Mouse (Mus musculus) frontal cortex, postnatal 10 days (tissue): ENCODE data around the gene Rxra.

Experiments used
- DNase-seq, 2 experiments: peaks; one replicate each; pipeline ENCODE4 v3.0.0; 2022; ENCODE audit warnings: low spot score in 2 of 2, mixed read lengths in 1 of 2

Gene Rxra

DNA sequence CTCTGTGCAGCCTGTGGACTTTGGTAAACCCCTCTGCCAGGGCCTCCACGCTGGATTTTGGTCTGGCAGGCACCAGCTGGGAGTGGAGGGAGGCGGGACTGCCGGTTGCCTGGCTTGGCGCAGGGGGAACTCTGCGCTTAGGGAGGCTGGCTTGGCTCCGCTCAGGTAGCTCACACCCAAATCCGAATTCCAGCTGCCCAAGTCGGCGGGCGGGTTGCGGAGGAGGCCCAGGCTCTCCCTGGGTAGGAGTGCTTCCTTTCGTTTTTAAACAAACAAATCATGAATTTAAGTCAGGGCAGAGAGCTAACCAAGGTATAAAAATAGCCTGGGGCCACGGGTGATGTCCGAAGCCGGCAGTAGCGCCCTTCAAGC, at the start of gene Rxra:
Gene Rxra, plus strand, starts transcription at position 335 of the 372 bp plus-strand sequence.
- no peak for DNase-seq

- DNase-seq: no peak
These were observed 49.6 kb upstream of the Rxra start for GRCm38 (mm10) chr2:27626604-27627003.

DNA sequence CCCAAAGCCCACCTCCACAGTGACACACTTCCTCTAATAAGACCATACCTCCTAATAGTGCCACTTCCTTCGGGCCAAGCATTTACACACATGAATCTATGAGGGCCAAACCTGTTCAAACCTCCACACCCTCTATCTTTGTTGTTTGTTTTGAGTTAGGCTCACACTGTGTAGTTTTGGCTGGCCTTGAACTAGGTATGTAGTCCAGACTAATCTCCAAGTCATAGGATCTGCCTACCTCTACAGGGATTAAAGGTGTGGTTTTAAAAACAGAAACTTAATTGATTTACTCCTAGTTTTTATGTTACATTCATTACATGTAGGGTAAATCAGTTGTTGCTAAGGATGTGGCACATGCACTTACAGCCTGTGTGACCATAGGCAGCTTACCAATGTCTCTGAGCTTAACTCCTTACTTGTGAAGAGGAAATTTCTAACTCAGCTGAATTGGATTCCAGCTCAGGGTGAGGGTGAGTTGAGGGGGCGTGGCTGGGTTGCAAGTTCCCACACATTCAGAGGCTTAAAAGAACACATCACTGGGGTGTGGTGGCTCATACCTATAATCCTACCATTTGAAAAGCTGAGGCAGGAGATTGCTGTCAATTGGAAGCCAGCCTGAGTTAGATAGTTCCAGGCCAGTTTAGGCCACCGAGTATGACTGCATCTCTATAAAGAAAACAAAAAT, 45.5 kb upstream of the Rxra start:
- no peak for DNase-seq

- no peak for DNase-seq
These were observed 42.8 kb upstream of the Rxra start for GRCm38 (mm10) chr2:27633471-27633870.

- DNase-seq: no peak
These were observed 42.2 kb upstream of the Rxra start for GRCm38 (mm10) chr2:27634018-27634417.

GRCm38 (mm10) chr2:27635147-27635738, 41.0 kb upstream of the Rxra start:
- DNase-seq: no peak

DNA sequence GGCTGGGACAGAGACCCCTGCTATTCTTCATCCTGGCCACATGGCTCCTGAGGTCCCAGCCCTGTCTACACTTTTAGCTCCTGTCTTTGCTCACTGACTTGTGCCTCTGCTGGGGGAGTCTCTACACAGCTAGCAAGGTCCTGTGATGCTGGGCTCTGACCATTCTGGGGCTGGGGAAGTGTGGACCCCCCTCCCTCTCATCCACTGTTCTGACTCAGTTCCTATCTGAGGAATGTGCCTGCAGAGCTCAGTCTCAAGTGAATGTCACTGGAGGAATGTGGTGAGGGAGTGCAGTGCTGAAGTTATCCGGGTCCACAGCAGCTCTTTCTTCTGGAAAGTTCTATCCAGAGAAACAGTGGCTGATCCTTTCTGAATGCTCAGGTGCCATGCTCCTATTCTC, 39.4 kb upstream of the Rxra start:
- no peak for DNase-seq

DNA sequence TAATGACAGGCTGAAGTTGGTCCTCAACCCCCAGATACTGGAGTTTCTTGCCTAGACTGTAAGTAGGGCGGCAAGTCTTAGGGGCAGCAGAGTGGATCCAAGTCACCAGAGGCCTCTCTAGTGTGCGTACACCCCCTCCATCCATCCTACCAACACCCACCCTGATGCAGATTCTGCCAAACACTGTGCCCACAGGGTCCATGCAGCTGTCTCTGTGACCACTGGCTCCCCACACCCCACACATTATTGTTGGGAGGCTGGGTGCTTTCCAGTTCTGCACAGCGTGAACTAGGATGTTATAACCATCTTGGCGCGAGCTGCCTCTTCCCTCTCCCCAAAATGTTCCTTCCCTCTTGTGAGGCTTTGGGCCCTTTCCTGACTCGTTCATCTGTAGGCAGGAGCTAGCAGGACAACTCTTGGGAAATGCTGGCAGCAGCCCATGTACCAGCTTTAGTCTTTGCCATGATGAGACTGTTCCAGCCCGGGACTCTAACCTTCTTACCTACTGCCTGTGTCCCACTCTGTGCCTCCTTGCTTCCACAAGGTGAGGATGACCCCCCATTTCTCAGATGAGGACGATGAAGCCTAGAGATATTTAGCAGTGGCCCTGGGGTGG, 38.9 kb upstream of the Rxra start:
- no peak for DNase-seq

DNA sequence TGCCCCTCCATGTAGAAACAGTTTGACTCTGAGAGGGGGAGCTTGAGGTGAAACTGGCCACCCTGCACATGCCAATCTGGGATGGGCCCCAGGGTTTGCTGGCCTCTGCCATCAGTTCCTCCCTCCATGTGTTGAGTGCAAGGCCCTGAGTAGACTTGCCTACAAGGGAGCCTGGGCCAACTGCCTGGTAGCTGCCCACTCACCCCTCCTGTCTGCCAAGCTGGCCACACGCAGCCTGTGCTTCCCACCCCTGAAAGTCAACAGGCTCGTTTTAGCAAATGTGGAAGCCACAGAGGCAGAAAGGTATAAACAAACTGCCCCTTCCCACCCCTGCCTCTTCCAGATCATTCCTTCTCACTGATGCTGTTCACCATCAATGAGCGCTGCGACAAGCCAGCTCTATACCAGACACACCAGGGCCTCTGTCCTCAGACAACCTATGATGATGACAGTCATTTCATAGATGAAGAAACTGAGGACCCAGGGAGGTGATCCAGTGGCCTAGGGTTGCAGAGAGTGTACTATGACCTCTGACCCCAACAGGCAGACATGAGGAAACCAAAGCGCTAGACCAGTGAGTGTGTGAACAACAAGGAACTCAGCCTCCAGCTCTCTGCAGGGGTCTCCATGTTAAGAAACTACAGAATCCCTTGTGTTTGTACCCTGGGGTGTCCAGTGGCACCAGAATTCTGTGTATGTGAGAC, 36.5 kb upstream of the Rxra start:
- no peak for DNase-seq

DNA sequence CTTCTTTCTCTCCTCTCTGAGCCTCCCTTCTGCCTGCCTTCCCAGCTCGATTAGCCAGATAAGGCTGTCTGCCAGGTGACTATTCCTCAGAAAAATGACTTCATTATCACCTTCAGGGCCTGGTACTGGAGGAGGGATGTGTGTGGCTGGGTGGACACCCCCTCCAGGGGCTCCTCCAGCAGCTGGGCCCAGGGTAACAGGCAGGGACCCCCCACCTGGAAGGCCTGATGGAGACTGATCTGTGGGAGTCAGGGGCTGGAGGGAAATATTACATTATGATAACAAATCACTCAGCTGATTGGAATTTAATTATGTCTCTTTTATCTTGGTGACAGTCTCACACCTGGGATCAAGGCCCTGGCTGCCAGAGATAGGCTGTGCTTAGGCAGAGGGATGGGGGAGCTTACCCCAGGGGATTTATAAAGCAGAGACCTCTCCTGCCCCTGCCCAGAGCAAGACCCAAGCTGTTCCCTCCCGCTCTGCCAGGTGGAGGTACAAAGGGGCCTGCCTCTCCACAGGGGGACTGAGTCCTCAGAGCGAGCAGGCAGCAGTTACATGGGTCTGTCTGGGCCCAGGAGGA, 35.2 kb upstream of the Rxra start:
- DNase-seq: no peak

DNA sequence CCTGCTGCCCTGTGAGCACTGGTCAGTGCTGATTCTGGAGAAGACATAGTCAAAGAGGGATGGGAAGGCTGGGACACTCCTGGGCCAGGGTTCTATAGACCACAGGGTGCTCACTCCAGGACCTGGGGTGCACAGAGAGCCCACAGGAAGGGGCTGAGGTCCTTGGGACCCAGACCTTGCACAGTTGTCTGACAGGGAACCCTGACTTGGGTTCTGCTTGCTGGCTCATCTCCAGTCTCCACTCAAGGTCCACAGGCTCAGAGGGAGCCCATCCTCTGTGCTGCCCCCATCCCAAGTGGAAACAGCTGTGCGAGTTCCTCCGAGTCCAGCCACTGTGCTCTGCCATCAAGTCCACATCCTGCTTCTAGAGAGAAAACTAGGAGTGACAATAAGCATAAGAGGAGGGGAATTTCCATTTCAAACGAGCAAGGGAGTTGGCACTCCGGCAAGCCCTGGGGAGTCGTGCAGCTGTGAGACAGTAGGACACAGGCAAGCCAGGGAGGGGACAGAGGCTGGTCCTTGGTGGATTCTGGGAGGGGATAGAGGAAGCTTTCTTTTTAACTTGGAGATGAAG, 31.6 kb upstream of the Rxra start:
- DNase-seq: no peak

GRCm38 (mm10) chr2:27645471-27645870, 30.8 kb upstream of the Rxra start:
- DNase-seq: no peak

- no peak for DNase-seq
These were observed 26.2 kb upstream of the Rxra start for GRCm38 (mm10) chr2:27649862-27650661.

DNA sequence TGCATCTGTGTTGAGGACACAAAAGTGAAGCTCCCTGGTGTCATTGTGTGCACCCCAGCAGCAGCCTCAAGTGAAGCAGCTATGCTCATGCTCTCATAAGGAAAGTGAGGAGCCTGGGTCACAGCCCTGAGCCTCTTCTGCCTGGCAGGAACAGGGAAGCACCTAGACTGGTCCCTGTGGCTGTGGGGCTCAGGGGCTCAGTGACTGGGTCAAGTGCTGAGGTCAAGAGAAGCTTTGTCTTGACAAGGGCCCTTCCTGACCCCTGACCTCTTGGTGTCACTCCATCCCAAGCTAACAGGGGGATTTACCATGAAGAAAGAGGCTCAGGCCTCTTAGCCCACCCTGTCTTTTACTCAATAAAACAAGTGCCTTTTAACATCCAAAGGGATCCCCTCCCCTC, 25.2 kb upstream of the Rxra start:
- DNase-seq: no peak

- no peak for DNase-seq
These were observed 22.7 kb upstream of the Rxra start for GRCm38 (mm10) chr2:27653496-27654030.

- no peak for DNase-seq
These were observed 21.7 kb upstream of the Rxra start for GRCm38 (mm10) chr2:27654321-27655232.

GRCm38 (mm10) chr2:27656576-27656975, 19.7 kb upstream of the Rxra start:
- DNase-seq: no peak

DNA sequence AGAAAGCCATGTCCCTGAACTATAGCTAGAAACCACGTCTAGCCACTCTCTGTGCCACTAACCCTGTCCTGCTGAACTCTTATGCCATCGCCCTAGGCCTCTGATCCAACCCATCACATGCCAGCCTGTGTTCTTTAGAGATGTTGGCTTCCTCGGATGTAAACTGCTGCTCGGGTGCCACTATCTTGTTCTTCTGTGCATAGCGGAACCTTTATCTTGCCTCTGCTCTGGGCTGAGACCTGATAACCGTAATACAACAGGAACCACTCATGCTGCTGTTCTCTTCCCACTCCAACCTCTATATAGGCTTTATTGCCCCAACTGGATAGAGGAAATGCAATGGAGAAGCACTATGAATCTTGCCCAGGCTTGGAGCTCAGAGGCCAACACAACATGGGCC, 11.0 kb upstream of the Rxra start:
- DNase-seq: no peak

DNA sequence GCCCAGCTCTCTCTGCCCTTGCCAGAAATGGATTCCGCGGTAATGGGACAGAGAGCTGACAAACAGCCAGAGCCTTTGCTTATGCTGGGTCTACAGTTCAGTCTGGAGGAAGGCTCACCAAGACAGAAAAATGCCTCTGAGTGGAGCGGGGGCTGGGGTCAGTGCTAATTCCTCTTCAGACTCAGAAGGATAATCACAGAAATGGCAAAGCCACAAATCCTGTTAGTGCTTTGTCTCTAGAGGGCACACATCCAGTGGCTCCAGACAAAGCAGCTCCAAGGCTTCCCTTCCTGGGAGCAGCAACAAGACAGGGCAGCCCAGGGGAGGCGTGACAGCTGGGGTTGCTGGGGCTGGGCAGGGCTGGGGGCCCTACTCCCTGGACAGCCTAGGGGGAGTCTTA, 9.5 kb upstream of the Rxra start:
- no peak for DNase-seq

DNA sequence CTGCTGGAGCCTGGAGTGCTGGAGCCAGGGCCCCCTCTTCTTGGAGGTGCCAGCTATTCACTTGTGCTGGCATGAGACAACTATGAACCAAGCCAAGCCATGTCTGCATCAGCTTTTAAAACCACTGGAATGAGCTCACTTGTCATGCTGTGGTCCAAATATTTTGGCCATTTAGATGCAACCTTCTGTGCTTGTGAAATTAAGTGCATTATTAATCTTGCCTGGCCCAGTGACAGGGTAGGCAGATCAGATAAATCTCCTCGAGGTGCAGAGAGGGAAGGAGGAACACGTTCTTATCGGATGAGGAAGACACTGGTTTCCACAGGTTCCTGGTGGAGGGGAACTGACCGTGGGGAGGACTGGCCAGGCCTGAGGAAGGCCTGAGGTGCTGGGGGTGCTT, 8.6 kb upstream of the Rxra start:
- DNase-seq: no peak
